ENCODE assay signal across 9 mouse cellular contexts in genomic region chr4:115980676-115981075, GRCm38 (mm10). TPM values are rescaled to one million over a fixed set of nuclear protein-coding genes. Genes with fewer than 3 reads are reported as not detected.
DNase-seq lines count a peak whose midpoint lies in the region; ATAC-seq and TF ChIP-seq lines count a peak whose summit lies in the region.
"Had no signal": no experiment of that assay in that cellular context is flagged by ENCODE, and none has a peak within 500 bp of the region (broad histone marks: within the 10 kb centered on the region; RNA-seq: fewer than 3 reads in every experiment).

No protein-coding gene starts in this region.

- POLR2A ChIA-PET in Patski (lab: Charles Lee): interaction anchor here (0.6 to 0.8 kb wide), 2 partner anchors 85 to 276 kb away, joined by 3 to 7 read pairs; no protein-coding TSS in a partner anchor

- peaks cover 5% of the 10 kb centered on the region for H3K4me1 ChIP-seq in lung, embryonic 16.5 days (replicated peaks; ENCODE audit: control insufficient read depth, insufficient read depth, low read length)

- WGBS in large intestine, adult 2 months: 1% methylated on average over 8 of the region's 8 CpGs
- WGBS in lung, embryonic 16.5 days: 0% methylated on average over 8 of the region's 8 CpGs

- DNase-seq in CD4-positive, CD25-positive, alpha-beta regulatory T cell, adult 2 months (ENCODE audit: low read depth, low spot score): peak; percentile 87
- DNase-seq in Patski (ENCODE audit: low read depth, low spot score): peak; percentile 9
- DNase-seq in cerebellum, postnatal 14 days: peak; percentile 90 to 91
- DNase-seq in gastrocnemius, postnatal 14 days: peak; percentile 44
- DNase-seq in large intestine, adult 2 months (ENCODE audit: low read depth, low spot score): peak; percentile 32
- DNase-seq in ovary, postnatal 14 days (ENCODE audit: low spot score): peak; percentile 75
- DNase-seq in thymus, postnatal 4 days: peak; percentile 74

- no peaks in the 10 kb centered on the region for H3K9me3 ChIP-seq in lung, embryonic 16.5 days (ENCODE audit: control insufficient read depth, low read length)

- H3K4me3 ChIP-seq in lung, embryonic 16.5 days (ENCODE audit: low read length): no peak overlapping the region

- CTCF ChIA-PET in Patski (lab: Charles Lee): interaction anchor here (0.7 to 1.9 kb wide), 14 partner anchors 9 to 249 kb away, joined by 3 to 14 read pairs (median 4); partner anchors contain the start of gene Efcab14

- H3K36me3 ChIP-seq in lung, embryonic 16.5 days (ENCODE audit: control insufficient read depth, insufficient read depth, low read length): no peaks in the 10 kb centered on the region

- no peak overlapping the region for H3K9ac ChIP-seq in lung, embryonic 16.5 days (ENCODE audit: low read length)

- peak; percentile 67 for ATAC-seq in Patski
- peak; percentile 45; the same call in 1 of the 2 replicates for ATAC-seq in lung, embryonic 16.5 days (ENCODE audit: low read depth)

- no peak overlapping the region for H3K4me2 ChIP-seq in lung, embryonic 16.5 days (ENCODE audit: low read depth, low read length)

- intact Hi-C loops in gastrocnemius, postnatal 14 days (cut with DNase I; ENCODE audit: low total_unique reads): no loop called here

- TF ChIP-seq CTCF in Patski (IDR thresholded peaks at IDR 0.05): peak; percentile 79

- in situ Hi-C loops in Patski (cut with MboI; ENCODE audit: low pct_unique_long_range_greater_than_20kb): loop anchor here (5.0 kb wide), 2 partner anchors 78 to 248 kb away; no protein-coding TSS in a partner anchor

- peaks cover 25% of the 10 kb centered on the region for H3K27me3 ChIP-seq in Patski
- peaks cover 50% of the 10 kb centered on the region for H3K27me3 ChIP-seq in lung, embryonic 16.5 days (ENCODE audit: control insufficient read depth, insufficient read depth, low read depth, low read length)

- no peak overlapping the region for H3K27ac ChIP-seq in lung, embryonic 16.5 days (ENCODE audit: low read length)

RNA-seq across cellular contexts. Expression of gene Faah, which starts 37.0 kb away (rescaled TPM):
- polyA plus RNA-seq in Patski (2021): 3.4 TPM
- under 1 TPM in 1 of 2 experiments, not detected in 1; 0.39 TPM for total RNA-seq in gastrocnemius, postnatal 14 days (2021)
- polyA plus RNA-seq in large intestine, adult 2 months (2012; rRNA removed): 58.1 and 79.3 TPM in 2 replicates
- polyA plus RNA-seq in lung, embryonic 16.5 days (2015; fragmentation: Nextera tagmentation; extraction: Ambion mirVana): 11.0 and 12.1 TPM in 2 replicates

RNA-seq across cellular contexts. Expression of gene Dmbx1, which starts 41.0 kb away (rescaled TPM):
- not detected for polyA plus RNA-seq in Patski (2021)
- total RNA-seq in gastrocnemius, postnatal 14 days (2021): not detected
- not detected in 2 replicates for polyA plus RNA-seq in large intestine, adult 2 months (2012; rRNA removed)
- 0.06 and 0.08 TPM in 2 replicates for polyA plus RNA-seq in lung, embryonic 16.5 days (2015; fragmentation: Nextera tagmentation; extraction: Ambion mirVana)
- polyA plus RNA-seq: heart, embryonic 16.5 days had no signal

Comparison
In these comparisons a context has a peak if more than half of its experiments do, and no peak if none do; other contexts are left out.
1. DNase-seq: peak in every context shown above with its lines; median percentile 90 in cerebellum, postnatal 14 days; 87 in CD4-positive, CD25-positive, alpha-beta regulatory T cell, adult 2 months; 75 in ovary, postnatal 14 days; 74 in thymus, postnatal 4 days; 44 in gastrocnemius, postnatal 14 days; 32 in large intestine, adult 2 months; 9 in Patski.